Mouse (Mus musculus) megakaryocyte, adult 5-6 weeks (primary cell): ENCODE data around the gene Mical3. TPM values are rescaled to one million over a fixed set of nuclear protein-coding genes. Genes with fewer than 3 reads are reported as not detected.

Experiments
- ATAC-seq: 2 replicates; pipeline ENCODE4 v1.8.0; 2016; ENCODE audit warnings: mild to moderate bottlenecking, inconsistent platforms; ENCODE audit not compliant: poor library complexity, severe bottlenecking
- total RNA-seq, 2 experiments: library from RNA; stranded (forward) in 1 of 2; stranded (reverse) in 1 of 2; fragments of 153-499, 151-499 nt in 1 of 2; fragments of 221-1000, 200-1000 nt in 1 of 2; gene quantifications; 2 replicates each; pipeline versions ENCODE4 v1.2.3 to v1.2.4; 2015 to 2017

Mical3 gene
- total RNA-seq, 2 experiments from 2014 or later = 2.4 to 7.7 TPM

- no peak for ATAC-seq
Observed at GRCm38 (mm10) chr6:121111448-121112055, 19.2 kb downstream of the Mical3 start.

- peak; percentile 93 for ATAC-seq
Observed at GRCm38 (mm10) chr6:121109998-121110603, 20.7 kb downstream of the Mical3 start.

GRCm38 (mm10) chr6:121109181-121109981 is 21.4 kb downstream of the Mical3 start:
- peak; percentile 25 for ATAC-seq

GRCm38 (mm10) chr6:121108075-121108474 is 22.7 kb downstream of the Mical3 start:
- no peak for ATAC-seq

- ATAC-seq = no peak
Observed at GRCm38 (mm10) chr6:121106711-121107405, 23.9 kb downstream of the Mical3 start.

GRCm38 (mm10) chr6:121105726-121106125 is 25.1 kb downstream of the Mical3 start:
- ATAC-seq = no peak

GRCm38 (mm10) chr6:121103406-121104171 is 27.2 kb downstream of the Mical3 start:
- ATAC-seq = no peak

GRCm38 (mm10) chr6:121102941-121103340 is 27.9 kb downstream of the Mical3 start:
- no peak for ATAC-seq

GRCm38 (mm10) chr6:121102084-121102483 is 28.7 kb downstream of the Mical3 start:
- ATAC-seq = no peak

- peak; percentile 36; the same call in 1 of the 2 replicates for ATAC-seq
Observed at GRCm38 (mm10) chr6:121101201-121101600, 29.6 kb downstream of the Mical3 start.

GRCm38 (mm10) chr6:121099831-121100230 is 31.0 kb downstream of the Mical3 start:
- ATAC-seq = no peak

GRCm38 (mm10) chr6:121099228-121099608 is 31.6 kb downstream of the Mical3 start:
- no peak for ATAC-seq

- ATAC-seq = no peak
Observed at GRCm38 (mm10) chr6:121098511-121099227, 32.1 kb downstream of the Mical3 start.

- no peak for ATAC-seq
Observed at GRCm38 (mm10) chr6:121098109-121098508, 32.7 kb downstream of the Mical3 start.

GRCm38 (mm10) chr6:121096862-121097261 is 33.9 kb downstream of the Mical3 start:
- ATAC-seq = 0 out of 2 replicates have a peak, but pooled peaks have one; percentile 22

GRCm38 (mm10) chr6:121096390-121096789 is 34.4 kb downstream of the Mical3 start:
- no peak for ATAC-seq

- peak; percentile 62 for ATAC-seq
Observed at GRCm38 (mm10) chr6:121093662-121094408, 37.0 kb downstream of the Mical3 start.

- no peak for ATAC-seq
Observed at GRCm38 (mm10) chr6:121090786-121091185, 40.0 kb downstream of the Mical3 start.
